Mouse (Mus musculus) spleen, adult 2 months (tissue): ENCODE results near the gene St6gal1. TPM values are rescaled to one million over a fixed set of nuclear protein-coding genes. Genes with fewer than 3 reads are reported as not detected.
A peak's percentile ranks its signal among the peaks of the same experiment; 100 is the strongest.

Experiments used
- DNase-seq, 2 experiments: peaks; one replicate each; pipeline versions ENCODE4 v3.0.0 to v3.0.0-alpha.2; 2012 to 2021; ENCODE audit warnings: low spot score in 2 of 2, low read depth in 1 of 2
- H3K27ac ChIP-seq: fragments of 200-500 bp; 2 replicates; pipeline ENCODE4 v1.5.1; 2012; ENCODE audit warnings: low read length, inconsistent platforms; ENCODE audit not compliant: insufficient read depth
- H3K27me3 ChIP-seq: fragments of 200-500 bp; 2 replicates; pipeline ENCODE4 v1.6.1; 2012; ENCODE audit warnings: mild to moderate bottlenecking, moderate library complexity, low read length, inconsistent platforms; ENCODE audit not compliant: control insufficient read depth, insufficient read depth
- H3K36me3 ChIP-seq: fragments of 200-500 bp; 2 replicates; pipeline ENCODE4 v1.6.1; 2012; ENCODE audit warnings: mild to moderate bottlenecking, low read length, inconsistent platforms; ENCODE audit not compliant: control insufficient read depth, insufficient read depth
- H3K4me1 ChIP-seq: fragments of 200-500 bp; 2 replicates; pipeline ENCODE4 v1.6.1; 2011; ENCODE audit warnings: inconsistent platforms; ENCODE audit not compliant: control insufficient read depth, insufficient read depth, insufficient read length
- H3K4me3 ChIP-seq: fragments of 200-500 bp; 2 replicates; pipeline ENCODE4 v1.5.1; 2011; ENCODE audit warnings: mild to moderate bottlenecking, inconsistent platforms; ENCODE audit not compliant: insufficient read depth, insufficient read length; ENCODE audit errors: extremely low read depth
- CTCF ChIP-seq: fragments of 200-500 bp; IDR thresholded peaks from 2 replicates; pipeline ENCODE4 v1.5.1; 2011; ENCODE audit warnings: mild to moderate bottlenecking, inconsistent platforms; ENCODE audit not compliant: insufficient read depth, insufficient read length, insufficient replicate concordance; ENCODE audit errors: extremely low read depth
- POLR2A ChIP-seq: fragments of 200-500 bp; IDR thresholded peaks from 2 replicates; pipeline ENCODE4 v1.6.1; 2011; ENCODE audit warnings: low read depth, low read length, inconsistent platforms
- WGBS: fragments of 180-500 bp; shearing (Covaris S2); methylation state at CpG from one replicate; pipeline ENCODE4 v1.1.7; 2018; 5-methylcytosine and 5-hydroxymethylcytosine counted together
- polyA plus RNA-seq: library from polyadenylated mRNA; depleted of rRNA; stranded (reverse); fragments of >200 nt; gene quantifications from 2 replicates; pipeline ENCODE4 v1.2.3, GENCODE M21; 2012

The St6gal1 gene
- polyA plus RNA-seq, 1 experiment: 30.5 TPM

GRCm38 (mm10) chr16:23326664-23327063 is 102.1 kb downstream of the St6gal1 start:
- TF ChIP-seq CTCF (no peak), POLR2A (no peak)
- no peak overlapping the region for H3K4me3 ChIP-seq
- 82% methylated on average over 6 of the region's 6 CpGs for WGBS
- H3K27ac ChIP-seq: no peak overlapping the region
- peaks cover 10% of the 10 kb centered on the region; the same call in 1 of the 2 replicates for H3K4me1 ChIP-seq
- no peaks in the 10 kb centered on the region for H3K27me3 ChIP-seq
- H3K36me3 ChIP-seq: peaks cover 26% of the 10 kb centered on the region
- DNase-seq: no peak

GRCm38 (mm10) chr16:23327266-23327665 is 102.7 kb downstream of the St6gal1 start:
- Histone ChIP-seq H3K27ac (no peak overlapping the region), H3K27me3 (no peaks in the 10 kb centered on the region), H3K36me3 (peaks cover 26% of the 10 kb centered on the region), H3K4me1 (peaks cover 6% of the 10 kb centered on the region; the same call in 1 of the 2 replicates), H3K4me3 (no peak overlapping the region)
- no peak for DNase-seq
- TF ChIP-seq POLR2A (no peak), CTCF (no peak)
- 75% methylated on average over 7 of the region's 7 CpGs for WGBS

- H3K4me3 ChIP-seq: no peak overlapping the region
- no peak overlapping the region for H3K27ac ChIP-seq
- 34% methylated on average over 7 of the region's 7 CpGs for WGBS
- no peak for TF ChIP-seq POLR2A
- TF ChIP-seq CTCF: no peak
- H3K4me1 ChIP-seq: peaks cover 6% of the 10 kb centered on the region; the same call in 1 of the 2 replicates
- peaks cover 27% of the 10 kb centered on the region for H3K36me3 ChIP-seq
- DNase-seq: peak in 1 of 2 experiments; percentile 23
- H3K27me3 ChIP-seq: no peaks in the 10 kb centered on the region
These were observed 103.7 kb downstream of the St6gal1 start for GRCm38 (mm10) chr16:23328201-23328600.

- no peak for DNase-seq
- no peak overlapping the region for H3K4me3 ChIP-seq
- 76% methylated on average over 2 of the region's 2 CpGs for WGBS
- no peaks in the 10 kb centered on the region for H3K27me3 ChIP-seq
- peaks cover 36% of the 10 kb centered on the region for H3K36me3 ChIP-seq
- H3K27ac ChIP-seq: no peak overlapping the region
- H3K4me1 ChIP-seq: peaks cover 2% of the 10 kb centered on the region; the same call in 1 of the 2 replicates
- TF ChIP-seq CTCF (no peak), POLR2A (no peak)
These were observed 107.6 kb downstream of the St6gal1 start for GRCm38 (mm10) chr16:23332136-23332535.

GRCm38 (mm10) chr16:23332686-23333085 is 108.1 kb downstream of the St6gal1 start:
- Histone ChIP-seq H3K4me3 (no peak overlapping the region), H3K36me3 (peaks cover 37% of the 10 kb centered on the region), H3K27me3 (no peaks in the 10 kb centered on the region), H3K4me1 (no peaks in the 10 kb centered on the region), H3K27ac (no peak overlapping the region)
- TF ChIP-seq POLR2A: no peak
- no peak for TF ChIP-seq CTCF
- 71% methylated on average over 6 of the region's 6 CpGs for WGBS
- no peak for DNase-seq

GRCm38 (mm10) chr16:23333875-23334551 is 109.5 kb downstream of the St6gal1 start:
- no peaks in the 10 kb centered on the region for H3K4me1 ChIP-seq
- TF ChIP-seq CTCF (no peak), POLR2A (no peak)
- H3K27me3 ChIP-seq: no peaks in the 10 kb centered on the region
- DNase-seq: no peak
- no peak overlapping the region for H3K27ac ChIP-seq
- no peak overlapping the region for H3K4me3 ChIP-seq
- 78% methylated on average over 6 of the region's 6 CpGs for WGBS
- H3K36me3 ChIP-seq: peaks cover 34% of the 10 kb centered on the region

- Histone ChIP-seq H3K36me3 (peaks cover 39% of the 10 kb centered on the region), H3K4me1 (no peaks in the 10 kb centered on the region), H3K27me3 (no peaks in the 10 kb centered on the region), H3K27ac (no peak overlapping the region), H3K4me3 (no peak overlapping the region)
- TF ChIP-seq POLR2A (no peak), CTCF (no peak)
- no peak for DNase-seq
- 84% methylated on average over 4 of the region's 4 CpGs for WGBS
These were observed 112.8 kb downstream of the St6gal1 start for GRCm38 (mm10) chr16:23337317-23337716.
